Comparison of ENCODE assay signal across 20 mouse cellular contexts in the genomic region with DNA sequence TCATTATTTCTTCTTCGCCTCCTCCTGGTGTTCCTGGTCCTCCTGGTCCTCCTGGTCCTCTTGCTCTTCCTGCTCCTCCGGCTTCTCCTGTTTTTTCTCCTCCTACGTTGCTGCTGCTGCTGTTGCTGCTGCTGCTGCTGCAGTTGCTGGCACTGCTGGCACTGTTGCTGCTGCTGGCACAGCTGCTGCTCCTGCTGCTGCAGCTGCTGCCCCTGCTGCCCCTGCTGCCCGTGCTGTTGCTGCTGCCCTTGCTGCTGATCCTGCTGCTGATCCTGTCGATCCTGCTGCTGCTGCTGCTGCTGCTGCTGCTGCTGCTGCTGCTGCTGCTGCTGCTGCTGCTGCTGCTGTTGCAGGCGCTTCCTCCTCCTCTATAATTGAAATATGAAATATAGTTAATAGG.
DNase-seq lines count a peak whose midpoint lies in the region; ATAC-seq and TF ChIP-seq lines count a peak whose summit lies in the region.
"Had no signal": no experiment of that assay in that cellular context is flagged by ENCODE, and none has a peak within 500 bp of the region (broad histone marks: within the 10 kb centered on the region; RNA-seq: fewer than 3 reads in every experiment).

No protein-coding gene starts in this region.

- DNase-seq in 3134 (ENCODE audit: extremely low read depth, insufficient read length, low spot score) = peak; percentile 28
- no peak for DNase-seq in embryo, embryonic 11 days
- DNase-seq: adrenal gland, adult 2 months; adrenal gland, postnatal 10 days; adrenal gland, postnatal 25 days; B cell, adult 2 months; cerebellum, adult 11 months; cerebellum, adult 18-20 months; cerebellum, adult 8-10 months; cerebellum, adult 9-11 months; cerebellum, postnatal 14 days; cerebellum, postnatal 36 days; forebrain, postnatal 0 days had no signal

- no peak overlapping the region for H3K27ac ChIP-seq in midbrain, embryonic 13.5 days
- H3K27ac ChIP-seq: embryonic facial prominence, embryonic 10.5 days; embryonic facial prominence, embryonic 12.5 days; forebrain, embryonic 13.5 days; forebrain, embryonic 15.5 days had no signal

- H3K36me3 ChIP-seq in C2C12 (ENCODE audit: control insufficient read depth, insufficient read depth) = no peaks in the 10 kb centered on the region
- no peaks in the 10 kb centered on the region for H3K36me3 ChIP-seq in myocyte (ENCODE audit: control insufficient read depth, insufficient read depth)
- no peaks in the 10 kb centered on the region for H3K36me3 ChIP-seq in midbrain, embryonic 13.5 days
- H3K36me3 ChIP-seq: embryonic facial prominence, embryonic 10.5 days; embryonic facial prominence, embryonic 12.5 days; forebrain, embryonic 15.5 days had no signal

- H3K79me3 ChIP-seq in C2C12 (ENCODE audit: low read depth) = no peaks in the 10 kb centered on the region

- WGBS in midbrain, embryonic 13.5 days = 73% methylated on average over 6 of the region's 6 CpGs

- no peak for TF ChIP-seq POLR2A in myocyte (IDR thresholded peaks at IDR 0.05; ENCODE audit: insufficient read length, low read depth)

- no peak for TF ChIP-seq CTCF in C2C12 (IDR thresholded peaks at IDR 0.05; ENCODE audit: control insufficient read depth, insufficient read depth, insufficient read length)

- no peak overlapping the region for H3K4me3 ChIP-seq in C2C12 (ENCODE audit: insufficient read depth, poor library complexity, severe bottlenecking)
- no peak overlapping the region for H3K4me3 ChIP-seq in myocyte
- no peak overlapping the region for H3K4me3 ChIP-seq in midbrain, embryonic 13.5 days (replicated peaks)
- H3K4me3 ChIP-seq: embryonic facial prominence, embryonic 10.5 days; embryonic facial prominence, embryonic 12.5 days; forebrain, embryonic 13.5 days; forebrain, embryonic 15.5 days had no signal

- H3K4me1 ChIP-seq in midbrain, embryonic 13.5 days (replicated peaks) = no peaks in the 10 kb centered on the region
- H3K4me1 ChIP-seq: embryonic facial prominence, embryonic 10.5 days; embryonic facial prominence, embryonic 12.5 days; forebrain, embryonic 13.5 days; forebrain, embryonic 15.5 days had no signal

- peaks cover 3% of the 10 kb centered on the region; the same call in 1 of the 2 replicates for H3K9me3 ChIP-seq in midbrain, embryonic 13.5 days
- H3K9me3 ChIP-seq: embryonic facial prominence, embryonic 12.5 days; forebrain, embryonic 15.5 days had no signal

- ATAC-seq in midbrain, embryonic 13.5 days = no peak
- ATAC-seq: forebrain, embryonic 13.5 days; forebrain, embryonic 15.5 days; forebrain, postnatal 0 days had no signal

- H3K27me3 ChIP-seq in C2C12 (ENCODE audit: control insufficient read depth, insufficient read depth, insufficient read length) (no peaks in the 10 kb centered on the region), myocyte (ENCODE audit: control insufficient read depth, insufficient read depth, insufficient read length) (no peaks in the 10 kb centered on the region)
- H3K27me3 ChIP-seq in midbrain, embryonic 13.5 days = no peaks in the 10 kb centered on the region
- H3K27me3 ChIP-seq: embryonic facial prominence, embryonic 12.5 days; forebrain, embryonic 13.5 days; forebrain, embryonic 15.5 days had no signal

- no peak overlapping the region for H3ac ChIP-seq in C2C12 (ENCODE audit: control insufficient read depth, insufficient read length, low read depth)
- no peak overlapping the region for H3ac ChIP-seq in myocyte (ENCODE audit: control insufficient read depth, insufficient read length)

- H3K79me2 ChIP-seq in C2C12 (ENCODE audit: control insufficient read depth, insufficient read depth) (no peaks in the 10 kb centered on the region), myocyte (ENCODE audit: control insufficient read depth, insufficient read depth) (no peaks in the 10 kb centered on the region)

- peak overlapping the region; percentile 65 for H3K4me2 ChIP-seq in myocyte (ENCODE audit: low read depth)
- no peak overlapping the region for H3K4me2 ChIP-seq in midbrain, embryonic 13.5 days (replicated peaks)
- H3K4me2 ChIP-seq: embryonic facial prominence, embryonic 12.5 days; forebrain, embryonic 13.5 days; forebrain, embryonic 15.5 days had no signal

- no peak overlapping the region for H3K9ac ChIP-seq in midbrain, embryonic 13.5 days (replicated peaks)
- H3K9ac ChIP-seq: embryonic facial prominence, embryonic 12.5 days; forebrain, embryonic 13.5 days; forebrain, embryonic 15.5 days; forebrain, postnatal 0 days had no signal

TF ChIP-seq in C2C12, 6 proteins besides CTCF, POLR2A, EP300 and RAD21:
- TF ChIP-seq MYOG (IDR thresholded peaks at IDR 0.05; ENCODE audit: control insufficient read depth, extremely low read depth, insufficient read length) = no peak
- peak; percentile 35 for TF ChIP-seq MYOD1 (IDR thresholded peaks at IDR 0.05; ENCODE audit: control insufficient read depth, insufficient read length, low read depth)

TF ChIP-seq in myocyte, 11 proteins besides CTCF, POLR2A, EP300 and RAD21:
- TF ChIP-seq TCF12 (IDR thresholded peaks at IDR 0.05; ENCODE audit: insufficient read depth, poor library complexity, severe bottlenecking) (no peak), MYOG (IDR thresholded peaks at IDR 0.05; ENCODE audit: control insufficient read depth in 1 of 3, insufficient read depth in 1 of 3, insufficient read length in 2 of 3, low read depth in 2 of 3) (peak in 2 of 3 experiments; percentile 68 to 86), MYOD1 (IDR thresholded peaks at IDR 0.05; ENCODE audit: control insufficient read depth in 1 of 3, insufficient read length in 2 of 3, low read depth in 2 of 3) (peak in 2 of 3 experiments; percentile 91 to 93), TCF3 (IDR thresholded peaks at IDR 0.05; ENCODE audit: insufficient read length, low read depth) (peak; percentile 61)
